Mouse (Mus musculus) cortical plate, adult 2 months (tissue): Measurements from ENCODE around the gene Slc23a3. TPM values are rescaled to one million over a fixed set of nuclear protein-coding genes. Genes with fewer than 3 reads are reported as not detected.
A peak's percentile ranks its signal among the peaks of the same experiment; 100 is the strongest.

Experiments
- H3K27ac ChIP-seq: fragments of 200-500 bp; 2 replicates; pipeline ENCODE4 v1.5.1; 2012; ENCODE audit warnings: low read length, control low read depth, inconsistent platforms; ENCODE audit not compliant: insufficient read depth
- H3K4me1 ChIP-seq: fragments of 200-500 bp; 2 replicates; pipeline ENCODE4 v1.6.1; 2011; ENCODE audit warnings: low read length; ENCODE audit not compliant: control insufficient read depth, insufficient read depth
- H3K4me3 ChIP-seq: fragments of 200-500 bp; 2 replicates; pipeline ENCODE4 v1.5.1; 2011; ENCODE audit warnings: mild to moderate bottlenecking, low read length, control low read depth; ENCODE audit not compliant: insufficient read depth
- CTCF ChIP-seq: fragments of 200-500 bp; IDR thresholded peaks from 2 replicates; pipeline ENCODE4 v1.5.1; 2011; ENCODE audit warnings: mild to moderate bottlenecking, control low read depth, low read length; ENCODE audit not compliant: insufficient read depth; ENCODE audit errors: extremely low read depth
- POLR2A ChIP-seq: fragments of 200-500 bp; IDR thresholded peaks from 2 replicates; pipeline ENCODE4 v1.6.1; 2011; ENCODE audit warnings: mild to moderate bottlenecking, low read length, control low read depth; ENCODE audit not compliant: insufficient read depth; ENCODE audit errors: extremely low read depth
- polyA plus RNA-seq: library from polyadenylated mRNA; depleted of rRNA; stranded (reverse); fragments of >200 nt; gene quantifications from 2 replicates; pipeline ENCODE4 v1.2.3, GENCODE M21; 2012; rRNA removed

The Slc23a3 gene
- polyA plus RNA-seq, 1 experiment = 1.7 TPM

DNA sequence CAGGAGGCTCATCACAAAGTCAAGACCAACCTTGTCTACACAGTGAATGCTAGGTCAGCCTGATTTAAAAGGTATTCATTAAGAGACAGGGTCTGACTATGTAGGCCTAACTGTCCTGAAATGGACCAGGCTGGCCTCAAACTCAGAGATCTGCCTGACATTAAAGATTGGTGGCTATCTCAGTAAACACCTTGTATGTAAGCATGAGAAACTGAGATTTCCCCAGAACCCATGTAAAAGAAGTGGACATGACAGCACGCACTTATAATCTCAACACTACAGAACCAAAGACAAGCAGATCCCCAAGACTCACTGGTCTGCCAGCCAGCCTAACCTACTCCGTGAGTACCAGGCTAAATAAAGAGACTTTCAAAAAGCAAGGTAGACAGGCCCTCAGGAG lies 4.8 kb upstream of the Slc23a3 start:
- Histone ChIP-seq H3K27ac (no peak overlapping the region), H3K4me3 (no peak overlapping the region), H3K4me1 (no peaks in the 10 kb centered on the region)
- TF ChIP-seq POLR2A = no peak
- TF ChIP-seq CTCF = no peak

DNA sequence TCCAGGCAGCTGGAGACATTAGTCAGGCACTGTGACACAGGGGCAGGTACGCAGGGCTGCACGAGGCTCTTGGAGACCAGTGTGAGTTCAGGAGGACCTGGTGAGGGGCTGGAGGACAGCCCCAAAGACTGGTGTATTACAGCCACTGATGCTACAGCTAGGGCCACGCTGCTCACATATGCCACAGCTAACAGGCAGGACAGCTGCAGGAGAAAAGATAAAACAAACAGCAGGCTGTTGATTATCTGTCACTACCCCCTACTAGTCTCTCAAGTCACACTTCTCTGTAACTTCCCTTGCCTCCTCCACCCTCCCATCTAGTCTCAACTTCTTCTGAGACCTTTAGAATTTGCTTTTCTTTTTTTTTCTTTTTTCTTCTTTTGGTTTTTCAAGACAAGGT lies 3.0 kb upstream of the Slc23a3 start:
- Histone ChIP-seq H3K4me1 (no peaks in the 10 kb centered on the region), H3K4me3 (no peak overlapping the region), H3K27ac (no peak overlapping the region)
- no peak for TF ChIP-seq CTCF
- TF ChIP-seq POLR2A = no peak

DNA sequence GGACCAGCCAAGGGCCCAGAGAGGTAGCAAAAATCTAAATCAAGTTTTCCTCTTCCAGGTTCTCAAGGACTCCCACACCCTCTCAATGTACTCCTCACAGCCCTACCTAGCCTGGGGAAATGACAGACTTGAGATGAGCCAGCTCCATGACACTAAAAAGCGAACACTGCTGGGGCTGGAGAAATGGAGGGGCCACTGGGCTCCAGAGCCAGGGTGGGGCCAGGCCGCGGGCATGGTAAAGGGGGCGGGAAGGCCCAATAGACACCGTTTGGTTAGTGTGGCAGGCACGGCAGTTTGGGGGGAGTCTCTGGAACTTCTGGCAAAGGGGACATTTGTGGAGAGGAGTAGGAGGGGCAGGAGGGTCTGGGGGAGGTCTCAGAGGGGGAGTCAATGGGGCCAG lies 2.6 kb upstream of the Slc23a3 start:
- Histone ChIP-seq H3K27ac (no peak overlapping the region), H3K4me3 (no peak overlapping the region), H3K4me1 (no peaks in the 10 kb centered on the region)
- TF ChIP-seq CTCF (no peak), POLR2A (no peak)

GRCm38 (mm10) chr1:75128641-75129040 lies 5.0 kb downstream of the Slc23a3 start:
- Histone ChIP-seq H3K4me3 (no peak overlapping the region), H3K27ac (no peak overlapping the region), H3K4me1 (peaks cover 1% of the 10 kb centered on the region; the same call in 1 of the 2 replicates)
- TF ChIP-seq POLR2A = no peak

GRCm38 (mm10) chr1:75125418-75125817 lies 8.3 kb downstream of the Slc23a3 start:
- TF ChIP-seq CTCF = no peak
- Histone ChIP-seq H3K4me1 (peaks cover 1% of the 10 kb centered on the region; the same call in 1 of the 2 replicates), H3K27ac (0 out of 2 replicates have a peak overlapping the region, but pooled peaks have one; percentile 28), H3K4me3 (peak overlapping the region; percentile 75)

- H3K27ac ChIP-seq = peak within 1 kb of the TSS; percentile 96
- H3K4me1 ChIP-seq = peaks cover 1% of the 10 kb centered on the region; the same call in 1 of the 2 replicates
- TF ChIP-seq POLR2A (peak; percentile 76; the same call in 1 of the 2 replicates), CTCF (peak; percentile 62)
- peak within 1 kb of the TSS; percentile 75 for H3K4me3 ChIP-seq
Observed at GRCm38 (mm10) chr1:75124346-75125321, 9.1 kb downstream of the Slc23a3 start, which contains the start of gene Nhej1. TSS of gene Nhej1 (minus strand) at chr1:75125200.

- Histone ChIP-seq H3K4me3 (no peak overlapping the region), H3K27ac (no peak overlapping the region), H3K4me1 (peaks cover 1% of the 10 kb centered on the region; the same call in 1 of the 2 replicates)
- no peak for TF ChIP-seq CTCF
- TF ChIP-seq POLR2A = no peak
Observed at GRCm38 (mm10) chr1:75122211-75122610, 11.5 kb downstream of the Slc23a3 start.

Other genes with a start within 250 kb of the Slc23a3 start
- not detected in 2 replicates for gene Fev, start 248.5 kb downstream of the Slc23a3 start, polyA plus RNA-seq
- 0.66 and 1.4 TPM in 2 replicates for gene Cryba2, start 240.7 kb downstream of the Slc23a3 start, polyA plus RNA-seq
- 8.9 and 10.6 TPM in 2 replicates for gene Cfap65, start 198.3 kb downstream of the Slc23a3 start, polyA plus RNA-seq
- gene Ihh, start 182.2 kb downstream of the Slc23a3 start, polyA plus RNA-seq = 0.34 and 0.46 TPM in 2 replicates
- 2.0 and 2.2 TPM in 2 replicates for gene Nhej1, start 8.7 kb downstream of the Slc23a3 start, polyA plus RNA-seq
- 36.9 TPM in 2 replicates for gene Cnppd1, start 8.8 kb upstream of the Slc23a3 start, polyA plus RNA-seq
- 227 and 233 TPM in 2 replicates for gene Retreg2, start 8.9 kb upstream of the Slc23a3 start, polyA plus RNA-seq
- 64.3 and 64.9 TPM in 2 replicates for gene Zfand2b, start 34.8 kb upstream of the Slc23a3 start, polyA plus RNA-seq
- 23.8 and 25.7 TPM in 2 replicates for gene Abcb6, start 46.5 kb upstream of the Slc23a3 start, polyA plus RNA-seq
- 47.4 and 54.1 TPM in 2 replicates for gene Ankzf1, start 58.3 kb upstream of the Slc23a3 start, polyA plus RNA-seq
- 124 and 129 TPM in 2 replicates for gene Atg9a, start 58.3 kb upstream of the Slc23a3 start, polyA plus RNA-seq
- gene Glb1l, start 76.9 kb upstream of the Slc23a3 start, polyA plus RNA-seq = 20.4 and 21.2 TPM in 2 replicates
- gene Stk16, start 76.9 kb upstream of the Slc23a3 start, polyA plus RNA-seq = 159 and 172 TPM in 2 replicates
- 345 and 362 TPM in 2 replicates for gene Tuba4a, start 86.0 kb upstream of the Slc23a3 start, polyA plus RNA-seq
- gene A630095N17Rik, start 98.2 kb upstream of the Slc23a3 start, polyA plus RNA-seq = not detected in 2 replicates
- gene Dnajb2, start 102.5 kb upstream of the Slc23a3 start, polyA plus RNA-seq = 104 and 115 TPM in 2 replicates
- gene Ptprn, start 130.6 kb upstream of the Slc23a3 start, polyA plus RNA-seq = 405 TPM in 2 replicates
- gene Resp18, start 144.5 kb upstream of the Slc23a3 start, polyA plus RNA-seq = 138 and 162 TPM in 2 replicates
- gene Dnpep, start 184.1 kb upstream of the Slc23a3 start, polyA plus RNA-seq = 73.6 and 74.4 TPM in 2 replicates
- 3.0 and 3.2 TPM in 2 replicates for gene Des, start 226.4 kb upstream of the Slc23a3 start, polyA plus RNA-seq
- 164 and 170 TPM in 2 replicates for gene Speg, start 241.4 kb upstream of the Slc23a3 start, polyA plus RNA-seq